Mouse (Mus musculus) hindbrain, embryonic 15.5 days (tissue): ENCODE measurements around the gene Gm44511. TPM values are rescaled to one million over a fixed set of nuclear protein-coding genes. Genes with fewer than 3 reads are reported as not detected.
"Not testable (repeated sequence)": the region's sequence is repeated elsewhere in the genome, so short reads cannot be mapped to it uniquely, and the experiment has no call there.

Experiments used
- ATAC-seq: fragments of 200-750 bp; cut with Nextera tagmentation; 2 replicates; pipeline ENCODE4 v1.8.0; 2017; ENCODE audit warnings: low read depth, moderate number of reproducible peaks, moderate TSS enrichment; ENCODE audit not compliant: low FRiP score
- H3K27ac ChIP-seq: fragments of 300-500 bp; sonication (generic); replicated peaks from 2 replicates; pipeline ENCODE4 v1.5.1; 2015; ENCODE audit warnings: mild to moderate bottlenecking, inconsistent platforms
- H3K27me3 ChIP-seq: fragments of 300-500 bp; sonication (generic); 2 replicates; pipeline ENCODE4 v1.6.1; 2015; ENCODE audit warnings: control low read depth, inconsistent platforms
- H3K36me3 ChIP-seq: fragments of 300-500 bp; sonication (generic); 2 replicates; pipeline ENCODE4 v1.6.1; 2015; ENCODE audit warnings: control low read depth, inconsistent platforms
- H3K4me1 ChIP-seq: fragments of 300-500 bp; sonication (generic); replicated peaks from 2 replicates; pipeline ENCODE4 v1.6.1; 2015; ENCODE audit warnings: control low read depth, inconsistent platforms
- H3K4me2 ChIP-seq: fragments of 300-500 bp; sonication (generic); 2 replicates; pipeline ENCODE4 v1.6.1; 2015; ENCODE audit warnings: moderate library complexity, mild to moderate bottlenecking, inconsistent platforms
- H3K4me3 ChIP-seq: fragments of 300-500 bp; sonication (generic); 2 replicates; pipeline ENCODE4 v1.5.1; 2015; ENCODE audit warnings: mild to moderate bottlenecking, inconsistent platforms
- H3K9ac ChIP-seq: fragments of 300-500 bp; sonication (generic); 2 replicates; pipeline ENCODE4 v1.6.1; 2015; ENCODE audit warnings: inconsistent platforms
- H3K9me3 ChIP-seq: fragments of 300-500 bp; sonication (generic); 2 replicates; pipeline ENCODE4 v1.6.1; 2016; ENCODE audit warnings: control low read depth, inconsistent platforms
- WGBS: fragments of 180-500 bp; shearing (Covaris S2); methylation state at CpG from one replicate; pipeline ENCODE4 v1.1.7; 2015; 5-methylcytosine and 5-hydroxymethylcytosine counted together
- polyA plus RNA-seq: library from polyadenylated mRNA; unstranded; fragments of >200 nt; fragmentation: Nextera tagmentation; extraction: Ambion mirVana; gene quantifications from 2 replicates; pipeline ENCODE4 v1.2.1, GENCODE M21; 2015

The Gm44511 gene
- polyA plus RNA-seq, 1 experiment from 2014 or later = not detected

- Histone ChIP-seq H3K4me1 (peaks cover 9% of the 10 kb centered on the region), H3K27ac (no peak overlapping the region), H3K36me3 (no peaks in the 10 kb centered on the region), H3K9ac (no peak overlapping the region), H3K27me3 (no peaks in the 10 kb centered on the region), H3K4me3 (no peak overlapping the region), H3K9me3 (no peaks in the 10 kb centered on the region), H3K4me2 (no peak overlapping the region)
- no peak for ATAC-seq
- 98% methylated on average over 4 of the region's 4 CpGs for WGBS
Measured at GRCm38 (mm10) chr6:128847401-128847800, 21.3 kb upstream of the Gm44511 start.

GRCm38 (mm10) chr6:128845998-128846542 lies 20.0 kb upstream of the Gm44511 start:
- no peak overlapping the region for H3K4me3 ChIP-seq
- no peaks in the 10 kb centered on the region for H3K9me3 ChIP-seq
- H3K27ac ChIP-seq = no peak overlapping the region
- no peak for ATAC-seq
- no peak overlapping the region for H3K9ac ChIP-seq
- H3K36me3 ChIP-seq = no peaks in the 10 kb centered on the region
- H3K27me3 ChIP-seq = no peaks in the 10 kb centered on the region
- peaks cover 18% of the 10 kb centered on the region for H3K4me1 ChIP-seq
- 75% methylated on average over 6 of the region's 9 CpGs for WGBS
- no peak overlapping the region for H3K4me2 ChIP-seq

- H3K27me3 ChIP-seq = no peaks in the 10 kb centered on the region
- no peaks in the 10 kb centered on the region for H3K9me3 ChIP-seq
- no peak overlapping the region for H3K4me3 ChIP-seq
- no peaks in the 10 kb centered on the region for H3K36me3 ChIP-seq
- H3K27ac ChIP-seq = no peak overlapping the region
- no peak overlapping the region for H3K9ac ChIP-seq
- ATAC-seq = no peak
- H3K4me2 ChIP-seq = peak overlapping the region; percentile 21; the same call in 1 of the 2 replicates
- H3K4me1 ChIP-seq = peaks cover 18% of the 10 kb centered on the region
- WGBS = 31% methylated on average over 7 of the region's 7 CpGs
Measured at GRCm38 (mm10) chr6:128845319-128845979, 19.3 kb upstream of the Gm44511 start.

- peaks cover 23% of the 10 kb centered on the region for H3K4me1 ChIP-seq
- no peak for ATAC-seq
- no peaks in the 10 kb centered on the region for H3K36me3 ChIP-seq
- peak overlapping the region; percentile 93 for H3K27ac ChIP-seq
- peak overlapping the region; percentile 83; the same call in 1 of the 2 replicates for H3K4me3 ChIP-seq
- H3K9me3 ChIP-seq = no peaks in the 10 kb centered on the region
- WGBS = 82% methylated on average over 5 of the region's 5 CpGs
- H3K4me2 ChIP-seq = peak overlapping the region; percentile 68
- H3K27me3 ChIP-seq = no peaks in the 10 kb centered on the region
- no peak overlapping the region for H3K9ac ChIP-seq
Measured at GRCm38 (mm10) chr6:128844586-128845080, 18.5 kb upstream of the Gm44511 start.

- H3K27ac ChIP-seq = peak overlapping the region; percentile 93
- no peak for ATAC-seq
- 27% methylated on average over 8 of the region's 8 CpGs for WGBS
- H3K4me2 ChIP-seq = peak overlapping the region; percentile 68
- H3K4me3 ChIP-seq = peak overlapping the region; percentile 83
- H3K9ac ChIP-seq = no peak overlapping the region
- no peaks in the 10 kb centered on the region for H3K36me3 ChIP-seq
- H3K9me3 ChIP-seq = no peaks in the 10 kb centered on the region
- H3K4me1 ChIP-seq = peaks cover 28% of the 10 kb centered on the region
- H3K27me3 ChIP-seq = no peaks in the 10 kb centered on the region
Measured at GRCm38 (mm10) chr6:128844131-128844530, 18.0 kb upstream of the Gm44511 start.

- Histone ChIP-seq H3K4me2 (peak overlapping the region; percentile 68), H3K36me3 (no peaks in the 10 kb centered on the region), H3K4me1 (peaks cover 28% of the 10 kb centered on the region), H3K9ac (peak overlapping the region; percentile 69), H3K4me3 (peak overlapping the region; percentile 83), H3K9me3 (no peaks in the 10 kb centered on the region), H3K27ac (peak overlapping the region; percentile 93), H3K27me3 (no peaks in the 10 kb centered on the region)
- peak; percentile 55 for ATAC-seq
- WGBS = under 1% methylated on average over 22 of the region's 22 CpGs
Measured at GRCm38 (mm10) chr6:128843479-128843992, 17.4 kb upstream of the Gm44511 start.

GRCm38 (mm10) chr6:128842945-128843478 lies 16.9 kb upstream of the Gm44511 start:
- WGBS = under 1% methylated on average over 44 of the region's 44 CpGs

GRCm38 (mm10) chr6:128842356-128842944 lies 16.3 kb upstream of the Gm44511 start:
- Histone ChIP-seq H3K27ac (peak overlapping the region; percentile 93), H3K9ac (peak overlapping the region; percentile 74), H3K9me3 (no peaks in the 10 kb centered on the region), H3K4me3 (peak overlapping the region; percentile 83), H3K4me1 (peaks cover 30% of the 10 kb centered on the region), H3K36me3 (no peaks in the 10 kb centered on the region), H3K4me2 (peak overlapping the region; percentile 70), H3K27me3 (no peaks in the 10 kb centered on the region)
- WGBS = under 1% methylated on average over 20 of the region's 20 CpGs
- no peak for ATAC-seq

More at GRCm38 (mm10) chr6:128842945-128843478, 16.9 kb upstream of the Gm44511 start:
- peak; percentile 85 for ATAC-seq
- Histone ChIP-seq H3K36me3 (no peaks in the 10 kb centered on the region), H3K27ac (peak overlapping the region; percentile 93), H3K4me1 (peaks cover 28% of the 10 kb centered on the region), H3K4me3 (peak overlapping the region; percentile 83), H3K9ac (peak overlapping the region; percentile 74), H3K9me3 (no peaks in the 10 kb centered on the region), H3K27me3 (no peaks in the 10 kb centered on the region), H3K4me2 (peak overlapping the region; percentile 70)

GRCm38 (mm10) chr6:128841327-128842089 lies 15.4 kb upstream of the Gm44511 start:
- peaks cover 37% of the 10 kb centered on the region for H3K4me1 ChIP-seq
- H3K9me3 ChIP-seq = no peaks in the 10 kb centered on the region
- WGBS = 44% methylated on average over 4 of the region's 4 CpGs
- no peaks in the 10 kb centered on the region for H3K36me3 ChIP-seq
- no peak overlapping the region for H3K27ac ChIP-seq
- H3K9ac ChIP-seq = no peak overlapping the region
- ATAC-seq = no peak
- peak overlapping the region; percentile 70 for H3K4me2 ChIP-seq
- peak overlapping the region; percentile 83 for H3K4me3 ChIP-seq
- H3K27me3 ChIP-seq = no peaks in the 10 kb centered on the region

GRCm38 (mm10) chr6:128840669-128841068 lies 14.6 kb upstream of the Gm44511 start:
- not testable (repeated sequence) for H3K4me2 ChIP-seq, H3K27me3 ChIP-seq, ATAC-seq, H3K27ac ChIP-seq, H3K4me3 ChIP-seq, H3K36me3 ChIP-seq, H3K9me3 ChIP-seq, H3K9ac ChIP-seq
- 92% methylated on average over 3 of the region's 3 CpGs for WGBS
- peaks cover 37% of the 10 kb centered on the region for H3K4me1 ChIP-seq

- Histone ChIP-seq H3K36me3 (no peaks in the 10 kb centered on the region), H3K9ac (no peak overlapping the region), H3K4me1 (peaks cover 37% of the 10 kb centered on the region), H3K27ac (peak overlapping the region; percentile 94), H3K27me3 (no peaks in the 10 kb centered on the region), H3K4me2 (peak overlapping the region; percentile 84), H3K9me3 (no peaks in the 10 kb centered on the region), H3K4me3 (peak overlapping the region; percentile 94)
- no peak for ATAC-seq
- 61% methylated on average over 7 of the region's 7 CpGs for WGBS
Measured at GRCm38 (mm10) chr6:128839921-128840320, 13.8 kb upstream of the Gm44511 start.
